Mouse (Mus musculus): ENCODE measurements around the gene Epo. TPM values are rescaled to one million over a fixed set of nuclear protein-coding genes. Genes with fewer than 3 reads are reported as not detected.

Epo gene
- polyA plus RNA-seq, 1 experiment = not detected

- TF ChIP-seq POLR2A (IDR thresholded peaks at IDR 0.05; ENCODE audit: low read depth, low read length) = no peak
- TF ChIP-seq CTCF (IDR thresholded peaks at IDR 0.05; ENCODE audit: extremely low read depth, insufficient read length, insufficient replicate concordance, low read depth, low read length) = no peak
- H3K36me3 ChIP-seq (ENCODE audit: control insufficient read depth, insufficient read depth, low read length) = no peaks in the 10 kb centered on the region
- H3K27ac ChIP-seq (ENCODE audit: insufficient read depth, low read depth, low read length) = no peak overlapping the region
- H3K4me3 ChIP-seq (ENCODE audit: low read depth, low read length) = no peak overlapping the region
- H3K27me3 ChIP-seq (ENCODE audit: control insufficient read depth, insufficient read depth, low read length) = no peaks in the 10 kb centered on the region
- 88% methylated on average over 7 of the region's 7 CpGs for WGBS
- peaks cover 3% of the 10 kb centered on the region; the same call in 1 of the 2 replicates for H3K4me1 ChIP-seq (ENCODE audit: control insufficient read depth, insufficient read depth, insufficient read length, low read length)
These were observed 32.9 kb downstream of the Epo start for GRCm38 (mm10) chr5:137500186-137500585.

- WGBS = 73% methylated on average over 13 of the region's 13 CpGs
- no peaks in the 10 kb centered on the region for H3K4me1 ChIP-seq (ENCODE audit: control insufficient read depth, insufficient read depth, insufficient read length, low read length)
- TF ChIP-seq POLR2A (IDR thresholded peaks at IDR 0.05; ENCODE audit: low read depth, low read length) (no peak), CTCF (IDR thresholded peaks at IDR 0.05; ENCODE audit: extremely low read depth, insufficient read length, insufficient replicate concordance, low read depth, low read length) (no peak)
- no peak overlapping the region for H3K4me3 ChIP-seq (ENCODE audit: low read depth, low read length)
- no peaks in the 10 kb centered on the region for H3K27me3 ChIP-seq (ENCODE audit: control insufficient read depth, insufficient read depth, low read length)
- H3K27ac ChIP-seq (ENCODE audit: insufficient read depth, low read depth, low read length) = no peak overlapping the region
- H3K36me3 ChIP-seq (ENCODE audit: control insufficient read depth, insufficient read depth, low read length) = no peaks in the 10 kb centered on the region
These were observed 39.2 kb downstream of the Epo start for GRCm38 (mm10) chr5:137493831-137494230.

- no peak overlapping the region for H3K27ac ChIP-seq (ENCODE audit: insufficient read depth, low read depth, low read length)
These were observed 41.5 kb downstream of the Epo start for GRCm38 (mm10) chr5:137491559-137491958.

GRCm38 (mm10) chr5:137487616-137488015 is 45.4 kb downstream of the Epo start:
- WGBS = 89% methylated on average over 7 of the region's 7 CpGs
- no peaks in the 10 kb centered on the region for H3K27me3 ChIP-seq (ENCODE audit: control insufficient read depth, insufficient read depth, low read length)
- no peak for TF ChIP-seq POLR2A (IDR thresholded peaks at IDR 0.05; ENCODE audit: low read depth, low read length)
- TF ChIP-seq CTCF (IDR thresholded peaks at IDR 0.05; ENCODE audit: extremely low read depth, insufficient read length, insufficient replicate concordance, low read depth, low read length) = no peak
- H3K27ac ChIP-seq (ENCODE audit: insufficient read depth, low read depth, low read length) = no peak overlapping the region
- H3K4me3 ChIP-seq (ENCODE audit: low read depth, low read length) = no peak overlapping the region
- no peaks in the 10 kb centered on the region for H3K4me1 ChIP-seq (ENCODE audit: control insufficient read depth, insufficient read depth, insufficient read length, low read length)
- H3K36me3 ChIP-seq (ENCODE audit: control insufficient read depth, insufficient read depth, low read length) = no peaks in the 10 kb centered on the region

More at GRCm38 (mm10) chr5:137491559-137491958, 41.5 kb downstream of the Epo start:
- no peak for TF ChIP-seq POLR2A (IDR thresholded peaks at IDR 0.05; ENCODE audit: low read depth, low read length)
- Histone ChIP-seq H3K4me1 (ENCODE audit: control insufficient read depth, insufficient read depth, insufficient read length, low read length) (no peaks in the 10 kb centered on the region), H3K27me3 (ENCODE audit: control insufficient read depth, insufficient read depth, low read length) (no peaks in the 10 kb centered on the region), H3K4me3 (ENCODE audit: low read depth, low read length) (no peak overlapping the region), H3K36me3 (ENCODE audit: control insufficient read depth, insufficient read depth, low read length) (no peaks in the 10 kb centered on the region)
- WGBS = 49% methylated on average over 4 of the region's 4 CpGs

- Histone ChIP-seq H3K36me3 (ENCODE audit: control insufficient read depth, insufficient read depth, low read length) (no peaks in the 10 kb centered on the region), H3K27ac (ENCODE audit: insufficient read depth, low read depth, low read length) (no peak overlapping the region), H3K4me1 (ENCODE audit: control insufficient read depth, insufficient read depth, insufficient read length, low read length) (no peaks in the 10 kb centered on the region), H3K27me3 (ENCODE audit: control insufficient read depth, insufficient read depth, low read length) (no peaks in the 10 kb centered on the region), H3K4me3 (ENCODE audit: low read depth, low read length) (no peak overlapping the region; the same call in 1 of the 2 replicates)
- WGBS = 9% methylated on average over 17 of the region's 17 CpGs
- TF ChIP-seq CTCF (IDR thresholded peaks at IDR 0.05; ENCODE audit: extremely low read depth, insufficient read length, insufficient replicate concordance, low read depth, low read length) (no peak), POLR2A (IDR thresholded peaks at IDR 0.05; ENCODE audit: low read depth, low read length) (no peak)
These were observed 47.2 kb downstream of the Epo start for GRCm38 (mm10) chr5:137485851-137486155.

GRCm38 (mm10) chr5:137485071-137485850 is 47.8 kb downstream of the Epo start:
- Histone ChIP-seq H3K27me3 (ENCODE audit: control insufficient read depth, insufficient read depth, low read length) (no peaks in the 10 kb centered on the region), H3K27ac (ENCODE audit: insufficient read depth, low read depth, low read length) (no peak overlapping the region), H3K4me3 (ENCODE audit: low read depth, low read length) (no peak overlapping the region; the same call in 1 of the 2 replicates), H3K36me3 (ENCODE audit: control insufficient read depth, insufficient read depth, low read length) (no peaks in the 10 kb centered on the region), H3K4me1 (ENCODE audit: control insufficient read depth, insufficient read depth, insufficient read length, low read length) (no peaks in the 10 kb centered on the region)
- 27% methylated on average over 30 of the region's 30 CpGs for WGBS
- TF ChIP-seq POLR2A (IDR thresholded peaks at IDR 0.05; ENCODE audit: low read depth, low read length) (no peak), CTCF (IDR thresholded peaks at IDR 0.05; ENCODE audit: extremely low read depth, insufficient read length, insufficient replicate concordance, low read depth, low read length) (no peak)

- no peaks in the 10 kb centered on the region for H3K4me1 ChIP-seq (ENCODE audit: control insufficient read depth, insufficient read depth, insufficient read length, low read length)
- H3K27ac ChIP-seq (ENCODE audit: insufficient read depth, low read depth, low read length) = no peak overlapping the region
- no peaks in the 10 kb centered on the region for H3K27me3 ChIP-seq (ENCODE audit: control insufficient read depth, insufficient read depth, low read length)
- H3K4me3 ChIP-seq (ENCODE audit: low read depth, low read length) = no peak overlapping the region
- 55% methylated on average over 8 of the region's 8 CpGs for WGBS
- no peaks in the 10 kb centered on the region for H3K36me3 ChIP-seq (ENCODE audit: control insufficient read depth, insufficient read depth, low read length)
- no peak for TF ChIP-seq CTCF (IDR thresholded peaks at IDR 0.05; ENCODE audit: extremely low read depth, insufficient read length, insufficient replicate concordance, low read depth, low read length)
- TF ChIP-seq POLR2A (IDR thresholded peaks at IDR 0.05; ENCODE audit: low read depth, low read length) = no peak
These were observed 51.1 kb downstream of the Epo start for GRCm38 (mm10) chr5:137481897-137482296.

Measured in small intestine, adult 2 months (tissue).